Mouse (Mus musculus) cerebellum, adult 8-10 months (tissue): Measurements from ENCODE around the gene Ccdc116.
"Not testable (repeated sequence)": the region's sequence is repeated elsewhere in the genome, so short reads cannot be mapped to it uniquely, and the experiment has no call there.

Source experiments
- DNase-seq: peaks from one replicate; pipeline ENCODE4 v3.0.0; 2022

Gene Ccdc116

GRCm38 (mm10) chr16:17146772-17147235 lies at the start of gene Ccdc116:
Gene Ccdc116 (minus strand): TSS chr16:17147229.
- peak; percentile 78 for DNase-seq

GRCm38 (mm10) chr16:17193823-17194222 lies 46.8 kb upstream of the Ccdc116 start:
- DNase-seq, result no peak

- DNase-seq, result no peak
Observed at GRCm38 (mm10) chr16:17185475-17185874, 38.4 kb upstream of the Ccdc116 start.

- no peak for DNase-seq
Observed at GRCm38 (mm10) chr16:17183003-17183402, 36.0 kb upstream of the Ccdc116 start.

- DNase-seq, result no peak
Observed at GRCm38 (mm10) chr16:17182136-17182535, 35.1 kb upstream of the Ccdc116 start.

GRCm38 (mm10) chr16:17181382-17181781 lies 34.4 kb upstream of the Ccdc116 start:
- no peak for DNase-seq

- no peak for DNase-seq
Observed at GRCm38 (mm10) chr16:17179706-17180105, 32.7 kb upstream of the Ccdc116 start.

- DNase-seq, result no peak
Observed at GRCm38 (mm10) chr16:17177623-17178170, 30.7 kb upstream of the Ccdc116 start.

GRCm38 (mm10) chr16:17175765-17176164 lies 28.7 kb upstream of the Ccdc116 start:
- DNase-seq, result no peak

GRCm38 (mm10) chr16:17168049-17168448 lies 21.0 kb upstream of the Ccdc116 start:
- DNase-seq, result no peak

- DNase-seq, result no peak
Observed at GRCm38 (mm10) chr16:17167179-17167578, 20.1 kb upstream of the Ccdc116 start.

GRCm38 (mm10) chr16:17165478-17165877 lies 18.4 kb upstream of the Ccdc116 start:
- not testable (repeated sequence) for DNase-seq

GRCm38 (mm10) chr16:17154346-17154745 lies 7.3 kb upstream of the Ccdc116 start:
- DNase-seq, result no peak

GRCm38 (mm10) chr16:17151874-17152273 lies 4.8 kb upstream of the Ccdc116 start:
- no peak for DNase-seq

GRCm38 (mm10) chr16:17150520-17151258 lies 3.7 kb upstream of the Ccdc116 start:
- DNase-seq, result no peak

GRCm38 (mm10) chr16:17148084-17148483 lies 1.1 kb upstream of the Ccdc116 start:
- DNase-seq, result peak; percentile 27

- no peak for DNase-seq
Observed at GRCm38 (mm10) chr16:17147391-17147929, 431 bp upstream of the Ccdc116 start.

- DNase-seq, result no peak
Observed at GRCm38 (mm10) chr16:17144339-17144738, 2.7 kb downstream of the Ccdc116 start, which contains the start of gene Ydjc. Gene Ydjc (plus strand): TSS chr16:17144621.

GRCm38 (mm10) chr16:17137355-17137754 lies 9.7 kb downstream of the Ccdc116 start:
- DNase-seq, result no peak

- no peak for DNase-seq
Observed at GRCm38 (mm10) chr16:17132906-17133200, 14.2 kb downstream of the Ccdc116 start.

GRCm38 (mm10) chr16:17132089-17132905 lies 14.7 kb downstream of the Ccdc116 start, which contains the start of gene Sdf2l1:
Gene Sdf2l1 (minus strand): TSS chr16:17132383.
- peak; percentile 98 for DNase-seq

GRCm38 (mm10) chr16:17131191-17132088 lies 15.6 kb downstream of the Ccdc116 start:
- no peak for DNase-seq
